ENCODE assay signal across 17 mouse cellular contexts in genomic region chr8:127680205-127680604, GRCm38 (mm10).
"Had no signal": no experiment of that assay in that cellular context is flagged by ENCODE, and none has a peak within 500 bp of the region (broad histone marks: within the 10 kb centered on the region; RNA-seq: fewer than 3 reads in every experiment).

No protein-coding gene starts in this region.

- H3K9ac ChIP-seq: liver, embryonic 13.5 days; liver, embryonic 15.5 days; lung, embryonic 14.5 days; midbrain, embryonic 12.5 days; neural tube, embryonic 13.5 days; neural tube, embryonic 15.5 days; stomach, embryonic 15.5 days had no signal

- H3K27me3 ChIP-seq: liver, embryonic 13.5 days; liver, embryonic 15.5 days; midbrain, embryonic 12.5 days; neural tube, embryonic 13.5 days; neural tube, embryonic 15.5 days; stomach, embryonic 15.5 days had no signal

- H3K4me3 ChIP-seq: liver, embryonic 13.5 days; liver, embryonic 15.5 days; midbrain, embryonic 10.5 days; midbrain, embryonic 12.5 days; myocyte; neural tube, embryonic 13.5 days; neural tube, embryonic 15.5 days; stomach, embryonic 15.5 days had no signal

- H3K27ac ChIP-seq: liver, embryonic 13.5 days; liver, embryonic 15.5 days; midbrain, embryonic 10.5 days; midbrain, embryonic 12.5 days; neural tube, embryonic 13.5 days; neural tube, embryonic 15.5 days; stomach, embryonic 15.5 days; stomach, postnatal 0 days had no signal

- H3K36me3 ChIP-seq: liver, embryonic 13.5 days; liver, embryonic 15.5 days; midbrain, embryonic 10.5 days; midbrain, embryonic 12.5 days; neural tube, embryonic 13.5 days; neural tube, embryonic 15.5 days; stomach, embryonic 15.5 days had no signal

- DNase-seq: liver, embryonic 13.5 days; lung, adult 18-20 months; lung, embryonic 14.5 days; lung, postnatal 4 days; right cerebral cortex, postnatal 14 days; thymus, adult 2 months; thymus, postnatal 25 days; thymus, postnatal 4 days had no signal

- H3K9me3 ChIP-seq: liver, embryonic 13.5 days; liver, embryonic 15.5 days; midbrain, embryonic 10.5 days; midbrain, embryonic 12.5 days; neural tube, embryonic 13.5 days; neural tube, embryonic 15.5 days; stomach, embryonic 15.5 days had no signal

- H3K4me1 ChIP-seq: liver, embryonic 13.5 days; liver, embryonic 15.5 days; neural tube, embryonic 13.5 days; neural tube, embryonic 15.5 days had no signal

- ATAC-seq: midbrain, embryonic 16.5 days had no signal

- H3K4me2 ChIP-seq: liver, embryonic 13.5 days; liver, embryonic 15.5 days; lung, embryonic 14.5 days; midbrain, embryonic 12.5 days; neural tube, embryonic 13.5 days; neural tube, embryonic 15.5 days; stomach, embryonic 15.5 days had no signal
